Mouse (Mus musculus) liver, postnatal 0 days (tissue): ENCODE data around the gene Dclk1.

ENCODE experiments used
- CTCF ChIP-seq: sonication (generic); IDR thresholded peaks from 2 replicates; pipeline ENCODE4 v1.5.1; 2016; ENCODE audit warnings: antibody characterized with exemption, low read depth
- EP300 ChIP-seq: IDR thresholded peaks from 2 replicates; pipeline ENCODE4 v1.6.1; 2016; ENCODE audit warnings: antibody characterized with exemption, low read depth, mild to moderate bottlenecking

DNA sequence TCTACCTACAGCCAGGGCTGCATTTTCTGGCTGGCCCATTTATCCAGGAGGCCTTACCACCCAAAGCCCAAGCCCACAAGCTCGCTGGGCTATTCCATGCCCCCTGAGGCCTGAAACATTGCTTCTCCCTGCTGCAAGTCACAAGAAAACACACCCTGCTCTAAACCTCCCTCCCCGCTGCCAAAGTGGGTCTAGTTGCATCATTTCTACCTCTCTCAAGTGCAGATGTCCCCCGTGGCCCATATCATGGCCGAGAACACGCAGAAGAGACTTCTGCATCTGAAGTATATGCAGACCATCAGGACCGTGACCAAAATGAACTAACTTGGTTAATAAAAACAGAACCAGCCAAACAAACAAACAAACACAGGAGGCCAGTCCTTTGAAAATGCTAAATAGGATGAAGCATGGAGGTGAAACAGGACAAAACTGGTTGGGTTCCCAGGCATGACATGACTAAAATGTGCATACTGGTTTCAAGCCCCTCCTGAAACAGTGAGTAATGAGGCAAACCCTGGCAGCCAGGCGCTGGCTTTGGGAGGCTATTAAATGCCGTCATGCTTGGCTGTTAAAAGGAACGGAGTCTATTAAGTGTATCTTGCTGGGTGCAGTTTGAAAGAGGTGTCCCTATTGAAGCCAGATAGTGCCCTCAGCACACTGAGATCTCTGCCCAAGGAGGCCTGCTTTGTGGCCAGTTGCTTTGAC, 282.5 kb downstream of the Dclk1 start:
- TF ChIP-seq CTCF (no peak), EP300 (no peak)
